Mouse (Mus musculus) layer of hippocampus, adult 8-10 months (tissue): ENCODE measurements around the gene Mrpl54. TPM values are rescaled to one million over a fixed set of nuclear protein-coding genes. Genes with fewer than 3 reads are reported as not detected.

Experiments
- DNase-seq, 2 experiments: peaks; one replicate each; pipeline ENCODE4 v3.0.0; 2022; ENCODE audit warnings: low spot score in 2 of 2
- total RNA-seq, 4 experiments: library from RNA; stranded (reverse); gene quantifications; 2 replicates each; pipeline ENCODE4 v1.2.4; 2022

Mrpl54 gene
- 10 to 100 TPM; 32.5 to 49.5 (median 40.8) TPM for total RNA-seq

DNA sequence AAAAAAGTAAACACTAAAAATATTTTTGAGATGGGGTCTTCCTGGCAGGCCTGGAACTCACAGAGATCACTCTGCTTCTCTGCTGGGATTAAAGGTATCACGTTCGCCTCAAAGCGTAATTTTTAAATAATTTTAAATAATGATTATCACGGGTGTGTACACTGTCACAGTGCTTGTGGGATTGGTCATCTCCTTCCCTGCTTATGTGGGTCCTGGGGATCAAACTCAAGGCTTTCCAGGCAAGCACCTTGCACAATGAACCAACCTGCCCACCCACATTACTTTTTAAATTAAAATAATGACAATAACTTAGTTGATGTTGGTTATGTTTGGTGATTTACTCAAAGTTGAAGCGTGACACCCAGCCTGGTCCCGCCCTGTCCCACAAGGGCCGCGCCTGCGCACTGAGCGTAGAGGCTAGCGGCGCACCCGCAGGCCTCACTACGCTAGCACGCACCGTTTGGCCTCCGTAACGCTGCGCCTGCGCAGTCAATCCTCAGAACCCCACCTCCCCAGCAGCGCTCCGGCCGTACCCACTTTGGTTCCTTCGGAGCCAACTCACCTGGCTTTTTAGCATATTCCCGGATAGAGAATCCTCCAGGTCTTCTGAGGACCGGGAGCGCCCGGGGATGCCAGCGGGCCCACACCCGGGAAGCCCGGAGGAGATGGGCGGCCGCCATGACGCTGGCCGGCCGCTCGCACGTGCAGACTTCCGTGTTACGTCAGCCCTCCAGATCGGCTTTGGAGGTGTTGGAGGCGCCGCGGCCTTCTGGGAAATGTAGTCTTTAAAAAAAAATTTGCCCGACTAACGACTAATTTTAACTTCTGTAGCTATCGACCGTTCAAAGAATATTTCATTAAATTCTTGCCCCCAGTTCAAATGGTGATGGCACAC, at the start of gene Mrpl54, which contains the start of gene Apba3:
Mrpl54 (minus strand) TSS at position 724 of the 895 bp plus-strand sequence.
Apba3 (plus strand) TSS at position 750 of the 895 bp plus-strand sequence.
- DNase-seq, result peak; percentile 92 to 97

DNA sequence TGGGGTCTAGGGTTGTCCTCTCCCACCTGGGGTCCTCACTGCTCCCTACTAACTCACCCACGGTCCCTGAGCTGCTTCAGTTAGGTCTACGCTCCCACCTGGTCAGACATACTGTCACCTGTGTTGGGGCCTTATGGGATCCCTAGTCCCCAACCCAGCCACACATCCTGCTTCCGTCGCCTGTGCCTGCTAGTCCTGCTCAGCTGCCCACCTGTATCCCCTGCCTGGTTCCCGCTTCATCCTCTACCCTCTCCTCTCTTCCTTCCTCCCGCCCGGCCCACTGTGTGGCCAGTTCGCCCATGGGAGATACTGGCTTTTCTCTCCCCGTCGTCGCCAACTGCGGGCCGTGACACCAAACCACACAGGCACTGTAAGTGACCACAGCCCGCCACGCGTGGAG, 48.9 kb upstream of the Mrpl54 start:
- DNase-seq, result no peak

DNA sequence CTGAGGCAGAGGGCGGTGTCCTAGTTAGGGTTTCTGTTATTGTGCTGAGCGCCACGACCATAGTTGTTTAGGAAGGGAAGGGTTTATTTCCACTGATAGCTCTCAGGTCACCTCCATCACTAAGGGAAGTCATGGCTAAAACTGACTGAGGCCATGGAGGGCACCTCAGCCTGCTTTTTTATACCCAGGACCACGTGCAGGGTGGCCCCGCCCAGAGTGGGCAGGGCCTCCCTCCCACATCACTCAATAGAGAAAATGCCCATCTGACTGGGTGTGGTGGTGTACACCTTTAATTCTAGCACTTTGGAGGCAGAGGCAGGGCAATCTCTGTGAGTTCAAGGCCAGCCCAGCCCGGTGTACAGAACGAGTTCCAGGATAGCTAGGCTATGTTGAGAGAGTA, 47.5 kb upstream of the Mrpl54 start:
- DNase-seq, result no peak

DNA sequence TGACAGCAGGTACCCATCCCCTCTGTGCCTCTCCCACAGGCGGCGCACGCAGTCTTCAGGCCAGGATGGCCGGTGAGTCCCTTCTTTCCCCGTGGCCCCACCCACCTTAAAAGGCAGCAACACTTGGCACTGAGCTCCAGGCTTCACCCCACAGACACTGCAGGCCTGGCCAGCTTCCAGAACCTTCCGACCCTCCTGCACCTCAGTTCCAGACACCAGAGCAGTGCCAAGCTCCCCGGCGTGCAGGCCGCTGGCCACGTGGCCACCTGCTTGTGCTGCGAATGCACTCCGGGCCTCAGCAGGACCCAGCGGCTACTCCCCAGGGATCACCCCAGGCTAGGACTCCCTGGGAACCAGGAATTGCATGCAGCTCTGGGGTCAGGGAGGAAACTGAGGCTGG, 46.8 kb upstream of the Mrpl54 start:
- no peak for DNase-seq

DNA sequence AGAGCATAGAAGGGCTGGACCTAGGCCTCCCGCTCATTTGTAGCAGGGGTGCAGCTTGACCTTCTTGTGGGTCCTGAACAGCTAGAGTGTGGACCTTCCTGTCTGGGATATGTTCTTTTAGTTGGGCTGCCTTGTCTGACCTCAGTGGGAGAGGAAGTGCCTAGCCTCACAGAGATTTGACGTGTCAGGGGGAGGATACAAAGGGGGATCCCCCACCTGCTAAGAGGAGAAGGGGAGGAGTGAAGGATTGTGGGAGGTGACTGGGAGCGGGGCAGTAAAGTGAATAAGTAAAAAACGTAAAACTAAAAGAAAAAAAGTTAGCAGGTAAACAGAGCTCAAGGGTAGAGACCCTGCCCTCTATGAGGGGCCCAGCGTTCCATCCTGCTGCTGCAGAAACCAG, 42.8 kb upstream of the Mrpl54 start:
- no peak for DNase-seq

DNA sequence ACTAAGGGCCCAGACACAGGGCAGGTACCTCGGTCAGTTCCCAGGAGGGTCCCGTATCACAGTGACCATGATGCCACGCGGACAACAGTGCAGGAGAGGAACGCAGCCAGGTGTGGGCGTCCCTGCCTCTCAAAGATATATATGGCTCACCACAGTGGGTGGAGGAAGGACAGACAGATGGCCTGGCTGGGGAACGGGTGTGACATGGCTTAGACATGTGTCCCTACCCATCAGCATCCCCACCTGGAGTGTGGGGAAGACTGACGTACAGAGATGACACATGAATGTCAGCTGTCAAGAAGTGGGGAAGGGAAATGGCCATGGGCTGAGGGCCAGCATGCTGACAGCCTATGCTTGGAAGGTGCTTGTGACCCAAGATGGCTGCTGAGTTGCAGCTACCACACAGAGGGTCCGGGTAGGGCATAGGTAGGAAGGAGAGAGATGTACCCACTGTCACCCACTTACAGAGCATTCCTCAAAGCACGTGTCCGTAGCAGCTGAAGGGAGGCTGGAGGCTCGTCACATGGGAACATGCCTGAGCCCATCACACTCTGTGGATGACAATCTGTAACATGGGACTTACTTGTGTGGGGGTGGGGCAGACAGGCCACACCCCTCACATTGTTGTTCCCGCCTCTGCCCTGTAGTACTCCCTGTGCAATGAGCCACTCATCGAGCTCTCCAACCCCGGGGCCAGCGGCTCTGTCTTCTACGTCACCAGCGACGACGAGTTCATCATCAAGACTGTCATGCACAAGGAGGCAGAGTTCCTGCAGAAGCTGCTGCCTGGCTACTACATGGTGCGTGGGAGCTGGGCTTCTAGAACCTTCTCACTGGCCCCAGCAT, 40.3 kb upstream of the Mrpl54 start:
- no peak for DNase-seq

DNA sequence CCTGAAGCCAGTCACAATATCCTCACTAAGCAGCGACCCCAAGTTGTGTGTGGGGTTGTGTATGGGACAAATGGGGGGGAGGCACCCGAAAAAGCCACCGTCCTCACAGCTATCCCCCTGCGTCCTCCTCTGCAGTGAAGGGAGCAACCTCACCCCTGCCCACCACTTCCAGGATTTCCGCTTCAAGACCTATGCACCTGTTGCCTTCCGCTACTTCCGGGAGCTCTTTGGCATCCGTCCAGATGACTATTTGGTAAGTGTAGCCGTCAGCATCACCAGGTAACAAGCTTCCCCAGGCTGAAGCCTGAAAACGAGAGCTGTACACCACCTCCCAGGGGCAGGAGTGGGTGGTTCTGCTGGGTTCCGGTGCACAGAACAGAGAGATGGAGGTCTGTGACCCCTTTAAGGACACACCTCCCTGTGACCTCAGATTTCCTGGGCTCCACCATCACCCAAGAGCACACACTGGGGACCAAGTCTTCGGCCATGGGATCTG, 39.5 kb upstream of the Mrpl54 start:
- no peak for DNase-seq

DNA sequence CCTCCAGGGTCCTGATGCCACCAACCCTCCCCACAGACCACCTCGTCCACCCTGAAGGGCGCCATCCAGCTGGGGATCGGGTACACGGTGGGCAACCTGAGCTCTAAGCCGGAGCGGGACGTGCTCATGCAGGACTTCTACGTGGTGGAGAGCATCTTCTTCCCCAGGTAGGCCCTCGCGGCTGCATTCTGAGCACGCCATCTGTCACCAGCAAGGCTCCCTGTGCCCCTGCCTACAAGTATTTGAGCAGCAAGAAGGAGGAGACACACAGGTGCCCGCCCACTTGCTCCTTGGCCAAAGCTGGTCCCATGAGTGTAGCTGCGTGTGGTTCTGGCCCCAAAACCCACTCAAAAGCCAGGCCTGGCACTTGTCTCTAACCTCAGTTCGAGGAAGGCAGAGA, 38.9 kb upstream of the Mrpl54 start:
- DNase-seq, result no peak

DNA sequence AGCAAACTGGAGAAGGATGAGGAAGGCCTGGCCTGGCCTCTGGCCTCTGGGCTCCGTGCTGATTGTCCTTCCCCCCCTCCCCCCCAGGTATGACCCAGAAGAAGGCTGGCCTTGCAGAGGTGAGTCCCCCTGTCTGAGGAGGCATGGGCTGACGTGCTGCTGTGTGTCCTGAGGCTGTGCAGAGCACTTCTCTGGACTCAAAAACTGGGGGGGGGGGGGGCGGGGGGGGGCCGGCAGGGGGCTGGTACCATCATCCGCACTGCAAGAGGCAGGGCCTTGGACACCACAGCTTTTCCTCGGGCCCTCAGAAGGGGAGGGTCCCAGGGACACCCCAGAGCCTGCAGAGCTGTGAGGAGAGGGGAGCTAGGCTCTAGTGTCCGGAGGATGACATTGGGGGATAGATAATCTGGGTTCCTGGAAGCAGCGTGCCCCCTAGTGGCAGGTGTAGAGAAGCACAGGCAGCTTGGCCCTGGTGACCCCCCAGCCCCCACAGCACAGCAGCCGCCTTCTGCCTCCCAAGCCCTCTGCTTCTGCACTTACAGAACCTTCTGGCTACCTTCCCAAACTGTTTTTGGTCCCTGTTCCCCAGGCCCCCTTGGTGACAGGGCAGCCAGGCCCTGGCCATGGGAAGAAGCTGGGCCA, 38.0 kb upstream of the Mrpl54 start:
- DNase-seq, result no peak

DNA sequence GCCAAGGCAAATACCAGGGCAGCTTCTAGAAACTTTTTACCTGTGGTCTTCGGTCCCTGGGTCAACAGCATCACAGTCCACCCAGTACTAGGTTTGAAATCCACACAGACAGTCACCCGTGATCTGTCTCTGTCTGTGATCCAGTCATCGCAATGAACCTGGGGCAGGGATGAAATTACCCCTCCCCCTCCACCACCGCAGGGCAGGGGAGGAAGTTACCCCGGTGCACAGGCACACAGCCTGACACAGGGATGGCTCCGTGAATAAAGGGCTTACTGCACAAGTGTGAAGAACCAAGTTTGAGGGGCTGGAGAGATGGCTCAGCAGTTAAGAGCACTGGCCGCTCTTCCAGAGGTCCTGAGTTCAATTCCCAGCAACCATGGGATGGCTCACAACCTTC, 37.0 kb upstream of the Mrpl54 start:
- no peak for DNase-seq

DNA sequence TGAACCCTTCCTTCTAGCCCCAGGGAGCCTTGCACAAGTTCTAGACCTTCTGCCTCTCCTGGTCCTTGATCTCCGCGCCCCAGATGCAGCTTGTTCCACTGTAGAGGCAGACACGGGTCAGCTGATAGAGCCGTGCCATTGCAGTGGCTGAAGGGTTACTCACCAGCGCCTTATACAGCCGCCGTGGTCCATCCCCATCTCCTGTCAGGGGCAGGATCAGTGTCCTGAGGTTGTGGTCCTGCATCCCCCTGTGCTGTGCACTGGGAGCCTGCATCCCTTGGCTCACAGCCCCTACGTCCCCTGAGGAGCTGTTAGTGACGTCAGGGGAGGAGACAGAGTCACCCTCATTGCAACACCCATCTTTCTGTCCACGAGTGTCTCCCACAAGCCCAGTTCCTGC, 36.5 kb upstream of the Mrpl54 start:
- DNase-seq, result no peak

DNA sequence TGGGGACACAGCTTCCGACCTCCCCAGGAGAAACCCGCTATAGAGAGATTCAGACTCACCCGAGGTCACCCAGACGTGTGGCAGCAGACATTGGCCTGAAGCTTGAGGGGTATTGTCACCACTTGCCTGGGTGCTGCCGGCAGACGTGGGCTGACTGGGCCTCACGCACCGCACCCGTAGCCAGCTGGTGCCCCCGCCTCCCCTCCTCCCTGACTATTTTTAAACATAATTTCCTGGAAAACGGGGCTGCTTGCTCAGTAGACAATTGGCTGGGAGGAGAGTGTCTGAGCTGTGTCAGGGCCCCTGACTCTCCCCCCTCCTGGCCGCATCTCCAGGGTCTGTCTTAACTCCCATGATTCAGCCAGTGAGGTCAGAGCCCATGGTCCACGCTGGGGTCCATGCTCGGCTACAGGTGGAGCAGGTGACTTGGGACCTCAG, 36.1 kb upstream of the Mrpl54 start:
- peak in 1 of 2 experiments; percentile 60 for DNase-seq

DNA sequence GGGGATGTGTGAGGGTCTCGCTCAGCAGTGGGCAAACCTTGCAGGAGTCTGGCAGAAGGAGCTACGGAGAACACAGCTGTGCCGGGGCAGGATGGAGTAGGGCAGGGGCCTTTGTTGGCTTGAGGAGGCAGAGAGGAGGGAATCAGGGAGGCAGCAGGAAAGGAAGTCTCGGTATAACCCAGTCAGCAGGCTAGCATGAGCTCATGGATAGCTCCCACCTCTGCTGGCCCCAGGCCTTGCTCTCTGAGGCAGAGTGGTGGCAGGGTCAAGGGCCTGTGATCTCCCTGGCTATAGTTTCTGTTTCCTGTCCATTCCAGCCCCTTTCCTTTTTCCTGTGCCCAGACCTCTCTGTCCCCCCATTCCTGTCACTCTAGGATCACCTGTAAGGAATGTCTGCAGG, 35.6 kb upstream of the Mrpl54 start:
- no peak for DNase-seq

DNA sequence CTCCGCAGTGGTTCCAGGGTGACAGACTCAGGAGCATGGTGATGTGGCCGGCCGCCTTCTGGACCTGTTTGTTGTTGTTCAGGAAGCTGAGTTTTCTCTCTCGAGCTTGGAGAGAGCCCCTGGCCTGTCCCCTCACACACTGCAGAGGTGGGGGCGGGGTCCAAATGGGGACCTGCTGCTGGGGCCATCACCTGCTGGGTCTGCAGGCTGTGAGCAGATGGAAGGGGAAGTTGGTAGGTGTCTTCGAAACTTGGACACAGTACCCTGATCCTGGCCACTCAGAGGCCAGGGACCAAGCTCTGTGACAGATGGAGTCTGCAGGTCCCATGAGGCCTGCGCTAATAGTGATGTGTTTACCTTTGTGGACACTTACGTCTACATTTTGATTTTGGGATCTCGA, 34.6 kb upstream of the Mrpl54 start:
- DNase-seq, result no peak

DNA sequence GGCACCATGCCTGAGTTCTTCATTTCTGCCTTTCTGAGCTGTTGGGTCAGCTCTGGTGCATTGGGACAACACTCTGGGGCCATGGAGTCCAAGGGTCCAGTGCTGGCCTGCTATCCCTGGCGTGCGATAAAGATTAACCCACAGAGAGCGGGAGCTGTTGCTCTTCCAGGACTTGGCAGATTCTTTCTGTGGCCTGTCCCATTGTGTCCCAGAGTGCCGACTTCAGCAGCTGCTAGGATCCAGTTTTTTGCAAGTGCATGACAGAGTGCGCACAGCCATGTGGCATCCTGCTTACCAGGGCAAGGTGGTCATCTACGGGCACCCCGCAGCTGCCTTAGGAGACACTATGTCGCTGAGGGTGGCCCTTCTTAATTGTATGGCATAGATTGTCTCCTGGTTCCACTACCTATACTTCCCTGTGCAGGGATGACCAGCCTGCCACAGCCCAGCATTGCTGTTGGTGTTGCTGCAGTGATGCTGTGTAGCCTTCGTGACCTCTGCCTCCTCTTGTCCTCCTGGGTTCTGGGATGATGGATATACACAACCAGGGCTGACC, 33.7 kb upstream of the Mrpl54 start:
- no peak for DNase-seq

DNA sequence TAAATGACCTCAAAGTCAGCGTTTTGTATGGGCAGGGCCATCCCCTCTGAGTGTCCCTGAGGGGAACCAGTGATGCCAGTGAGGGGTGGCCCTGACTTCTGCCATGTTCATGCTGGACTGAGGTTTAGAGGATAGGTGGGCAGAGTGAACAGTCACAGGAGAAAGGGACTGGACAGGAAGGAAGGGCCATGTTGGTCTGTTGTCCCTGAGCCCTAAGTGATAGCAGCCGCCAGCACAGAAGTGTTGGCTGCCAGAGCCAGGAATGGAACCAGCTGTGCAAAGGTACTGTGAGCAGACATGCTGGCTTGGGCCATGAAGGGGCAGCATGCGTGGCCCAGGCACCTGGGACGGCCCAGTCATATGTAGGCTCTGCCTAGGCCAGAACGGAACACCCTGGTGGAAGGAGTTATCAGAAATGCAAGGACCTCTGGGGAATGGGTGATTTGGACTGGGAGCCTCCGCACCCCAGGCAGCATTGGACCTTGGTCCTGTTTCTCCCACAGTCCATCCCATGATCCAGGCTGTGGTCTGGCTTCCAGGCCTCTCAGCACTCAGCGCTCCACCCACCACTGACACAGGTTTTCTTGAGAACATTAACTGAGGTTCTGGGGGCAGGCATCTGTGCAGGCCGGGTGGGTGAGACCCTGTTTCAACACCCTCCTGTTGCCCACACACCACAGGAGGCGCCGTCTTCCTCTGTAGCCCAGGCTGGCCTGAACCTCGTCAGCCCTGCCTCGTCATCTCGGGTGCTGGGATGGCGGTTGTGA, 33.0 kb upstream of the Mrpl54 start:
- DNase-seq, result no peak

DNA sequence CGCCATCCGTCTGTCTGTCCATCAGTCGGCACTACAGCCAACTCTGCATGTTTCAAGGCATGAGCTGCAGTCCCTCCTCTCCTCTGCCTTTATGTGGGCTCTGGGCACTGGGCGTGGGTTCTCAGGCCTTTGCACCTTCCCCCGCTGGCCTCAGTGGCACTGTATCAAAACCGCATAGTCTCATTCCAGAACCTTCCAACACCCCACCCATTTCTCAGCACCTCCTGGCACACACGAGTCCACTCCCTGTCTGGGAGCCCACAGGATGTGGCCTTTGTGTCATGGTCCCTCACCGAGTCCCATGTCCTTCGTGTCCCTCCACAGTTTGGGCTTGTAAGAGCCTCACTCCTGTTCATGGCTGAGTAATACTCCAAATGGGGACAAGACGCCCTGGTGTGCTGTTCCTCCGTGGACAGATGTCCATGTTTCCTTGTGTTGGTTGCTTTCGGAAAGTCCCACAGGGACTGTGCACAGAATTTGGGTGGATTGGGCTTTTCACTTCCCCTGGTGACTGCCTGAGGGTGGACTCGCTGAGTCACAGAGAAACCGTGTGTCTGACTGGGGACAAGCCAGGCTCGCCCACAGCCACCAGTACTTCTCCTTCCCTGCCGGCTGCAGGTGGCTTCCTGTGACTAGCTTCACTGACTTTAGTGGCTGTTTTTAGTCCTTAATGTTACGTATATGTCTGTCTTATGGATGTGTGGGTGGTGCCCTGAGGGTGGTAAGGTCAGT, 31.8 kb upstream of the Mrpl54 start:
- peak in 1 of 2 experiments; percentile 57 for DNase-seq

DNA sequence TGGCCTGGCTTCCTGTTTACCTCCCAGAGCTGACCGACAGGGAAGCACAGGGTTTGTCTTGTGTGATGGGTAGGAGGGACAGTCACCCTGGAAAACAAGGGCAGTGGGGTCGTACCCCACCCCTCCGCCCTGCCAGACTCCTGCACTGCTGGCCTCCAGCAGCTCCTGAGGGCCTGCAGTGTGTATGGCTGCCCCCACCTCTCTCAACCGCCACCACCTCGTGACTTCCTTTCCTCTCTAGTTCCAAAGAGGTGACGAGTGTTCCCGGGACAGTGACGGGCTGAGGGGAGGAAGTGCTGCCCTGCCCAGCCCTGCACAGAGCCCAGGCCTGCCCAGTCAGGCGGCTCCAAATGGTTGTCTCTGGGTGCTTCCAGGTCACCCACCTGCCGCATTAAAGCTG, 31.1 kb upstream of the Mrpl54 start:
- no peak for DNase-seq

DNA sequence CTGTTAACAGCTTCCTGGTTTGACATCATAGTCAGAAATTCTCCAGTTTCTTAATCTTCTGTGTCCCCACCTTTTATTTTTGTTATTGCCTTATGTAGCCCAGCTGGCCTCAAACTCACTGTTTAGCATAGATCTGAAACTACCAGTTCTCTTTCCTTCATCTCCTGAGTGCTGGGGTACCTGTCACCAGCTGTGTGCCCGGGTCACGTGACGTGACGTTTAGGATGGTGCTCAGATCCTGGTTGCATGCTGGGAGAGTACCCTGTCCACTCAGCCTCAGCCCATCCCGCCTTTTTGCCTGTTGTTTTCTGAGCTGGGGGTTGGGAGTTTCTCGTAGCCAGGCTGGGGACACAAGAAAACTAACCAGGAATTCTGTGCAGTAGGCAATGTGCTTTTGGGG, 30.5 kb upstream of the Mrpl54 start:
- no peak for DNase-seq

DNA sequence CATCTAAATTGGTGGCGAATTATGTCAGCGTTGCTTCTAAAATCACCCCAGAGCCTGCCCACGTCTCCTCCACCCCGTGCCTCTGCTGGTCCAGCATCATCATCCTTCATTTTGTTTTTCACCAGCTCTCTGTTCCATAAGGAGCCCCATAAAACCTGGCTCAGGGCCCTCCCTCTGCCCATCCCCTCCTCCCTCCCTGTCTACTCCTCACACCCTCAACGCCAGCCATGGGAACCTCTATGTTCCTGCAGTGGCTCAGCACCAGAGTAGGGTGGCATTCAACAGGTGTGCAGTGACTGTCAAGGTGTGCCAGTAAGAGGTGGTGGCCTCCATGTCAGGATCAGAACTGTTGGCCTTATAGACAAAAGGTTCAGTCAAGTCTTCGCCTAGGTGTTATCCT, 28.5 kb upstream of the Mrpl54 start:
- no peak for DNase-seq
